Mouse (Mus musculus) kidney, adult 2 months (tissue): ENCODE data around the gene Znrf3. TPM values are rescaled to one million over a fixed set of nuclear protein-coding genes. Genes with fewer than 3 reads are reported as not detected.
A peak's percentile ranks its signal among the peaks of the same experiment; 100 is the strongest.
"Not testable (repeated sequence)": the region's sequence is repeated elsewhere in the genome, so short reads cannot be mapped to it uniquely, and the experiment has no call there.

Experiments
- DNase-seq: peaks from one replicate; pipeline ENCODE4 v3.0.0; 2021
- H3K27ac ChIP-seq: fragments of 200-500 bp; 2 replicates; pipeline ENCODE4 v1.5.1; 2012; ENCODE audit warnings: low read depth, low read length, control low read depth, inconsistent platforms; ENCODE audit not compliant: insufficient read depth
- H3K27me3 ChIP-seq: fragments of 200-500 bp; replicated peaks from 2 replicates; pipeline ENCODE4 v1.6.1; 2012; ENCODE audit warnings: mild to moderate bottlenecking, moderate library complexity, low read length, inconsistent platforms; ENCODE audit not compliant: control insufficient read depth, insufficient read depth
- H3K36me3 ChIP-seq: fragments of 200-500 bp; 2 replicates; pipeline ENCODE4 v1.6.1; 2012; ENCODE audit warnings: mild to moderate bottlenecking, moderate library complexity, low read length, inconsistent platforms; ENCODE audit not compliant: control insufficient read depth, insufficient read depth
- H3K4me1 ChIP-seq: fragments of 200-500 bp; 2 replicates; pipeline ENCODE4 v1.6.1; 2011; ENCODE audit warnings: low read length; ENCODE audit not compliant: control insufficient read depth, insufficient read depth
- H3K4me3 ChIP-seq: fragments of 200-500 bp; 2 replicates; pipeline ENCODE4 v1.5.1; 2011; ENCODE audit warnings: mild to moderate bottlenecking, low read depth, low read length, control low read depth; ENCODE audit not compliant: insufficient read depth
- CTCF ChIP-seq: fragments of 200-500 bp; conservative IDR thresholded peaks from 2 replicates; pipeline ENCODE4 v1.5.1; 2011; ENCODE audit warnings: low read depth, mild to moderate bottlenecking, control low read depth, low read length, moderate library complexity, mixed read lengths; ENCODE audit not compliant: insufficient read depth, insufficient read length
- POLR2A ChIP-seq: fragments of 200-500 bp; IDR thresholded peaks from one replicate; pipeline ENCODE4 v1.6.1; 2011; ENCODE audit warnings: low read depth, low read length, control low read depth
- WGBS: fragments of 180-500 bp; shearing (Covaris S2); methylation state at CpG from one replicate; pipeline ENCODE4 v1.1.7; 2018; 5-methylcytosine and 5-hydroxymethylcytosine counted together
- polyA plus RNA-seq: library from polyadenylated mRNA; depleted of rRNA; stranded (reverse); fragments of >200 nt; gene quantifications from 2 replicates; pipeline ENCODE4 v1.2.3, GENCODE M21; 2012; rRNA removed

Znrf3 gene
- polyA plus RNA-seq: 6.2 and 7.7 TPM in 2 replicates

GRCm38 (mm10) chr11:5444599-5445451 is at the start of gene Znrf3:
Znrf3 (minus strand) TSS chr11:5444847.
- under 1% methylated on average over 97 of the region's 106 CpGs for WGBS
- Histone ChIP-seq H3K27me3 (no peaks in the 10 kb centered on the region), H3K36me3 (no peaks in the 10 kb centered on the region), H3K27ac (peak within 1 kb of the TSS; percentile 49), H3K4me1 (peaks cover 2% of the 10 kb centered on the region; the same call in 1 of the 2 replicates), H3K4me3 (peak within 1 kb of the TSS; percentile 76)
- TF ChIP-seq POLR2A (peak; percentile 61), CTCF (no peak)
- peak; percentile 95 for DNase-seq

DNA sequence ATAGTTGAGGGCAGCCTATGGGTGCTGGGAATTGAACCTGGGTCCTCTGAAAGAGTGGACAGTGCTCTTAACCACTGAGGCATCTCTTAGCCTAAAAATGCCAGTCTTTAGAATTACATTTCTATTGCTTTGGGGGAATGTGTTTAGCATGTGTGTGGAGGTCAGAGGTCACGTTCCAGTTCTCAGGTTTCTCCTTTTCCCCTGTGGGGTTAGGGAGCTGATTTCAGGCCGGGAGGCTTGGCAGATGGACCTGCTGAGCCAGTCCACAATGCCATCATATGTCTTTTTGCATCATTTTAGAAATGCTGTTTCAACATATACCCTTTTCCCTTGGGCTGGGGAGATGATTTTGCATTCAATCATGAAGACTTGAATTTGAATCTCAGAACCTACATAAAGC is 49.2 kb upstream of the Znrf3 start:
- Histone ChIP-seq H3K4me1 (peaks cover 1% of the 10 kb centered on the region; the same call in 1 of the 2 replicates), H3K36me3 (no peaks in the 10 kb centered on the region; the same call in 1 of the 2 replicates), H3K27ac (no peak overlapping the region), H3K4me3 (no peak overlapping the region), H3K27me3 (no peaks in the 10 kb centered on the region)
- TF ChIP-seq POLR2A: no peak
- TF ChIP-seq CTCF: no peak
- DNase-seq: no peak
- 47% methylated on average over 2 of the region's 2 CpGs for WGBS

GRCm38 (mm10) chr11:5491912-5492311 is 47.3 kb upstream of the Znrf3 start:
- Histone ChIP-seq H3K36me3 (no peaks in the 10 kb centered on the region; the same call in 1 of the 2 replicates), H3K4me1 (no peaks in the 10 kb centered on the region), H3K4me3 (no peak overlapping the region), H3K27ac (no peak overlapping the region), H3K27me3 (no peaks in the 10 kb centered on the region)
- TF ChIP-seq CTCF (no peak), POLR2A (no peak)
- 70% methylated on average over 7 of the region's 7 CpGs for WGBS
- DNase-seq: no peak

DNA sequence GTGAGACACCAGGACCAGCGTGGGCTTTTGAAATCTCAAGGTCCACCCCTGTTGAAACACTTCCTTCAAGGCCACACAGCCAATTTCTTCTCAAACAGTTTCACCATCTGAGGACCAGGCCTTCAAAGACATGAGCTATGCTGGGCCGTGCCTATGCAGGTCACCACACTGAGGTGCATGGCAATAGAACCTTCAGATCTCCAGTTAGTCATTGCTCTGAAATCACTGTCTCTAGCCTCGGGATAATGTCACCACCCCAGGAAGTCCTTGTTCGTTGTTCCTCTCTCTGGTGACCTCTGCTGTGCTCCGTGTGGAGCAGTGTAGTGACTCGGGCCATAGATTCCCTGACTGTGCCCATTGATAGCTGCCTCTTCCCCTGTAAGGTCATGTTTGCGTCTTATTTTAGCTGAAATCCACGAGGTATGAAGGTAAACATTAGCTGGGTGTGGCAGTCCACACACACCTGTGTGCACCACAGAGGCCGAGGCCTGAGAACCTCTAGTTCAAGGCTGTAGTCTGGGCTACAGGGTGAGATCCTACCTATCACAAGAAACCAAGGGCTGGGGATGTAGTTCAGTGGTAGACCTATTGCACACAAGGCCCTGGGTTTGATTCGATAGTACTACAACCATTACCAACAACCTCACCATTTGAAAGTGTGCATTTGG is 46.5 kb upstream of the Znrf3 start:
- H3K27ac ChIP-seq: no peak overlapping the region
- no peak overlapping the region for H3K4me3 ChIP-seq
- H3K36me3 ChIP-seq: no peaks in the 10 kb centered on the region; the same call in 1 of the 2 replicates
- TF ChIP-seq POLR2A (no peak), CTCF (no peak)
- no peak for DNase-seq
- no peaks in the 10 kb centered on the region for H3K27me3 ChIP-seq
- 79% methylated on average over 10 of the region's 10 CpGs for WGBS
- no peaks in the 10 kb centered on the region for H3K4me1 ChIP-seq

- H3K4me3 ChIP-seq, H3K4me1 ChIP-seq: not testable (repeated sequence)
- WGBS: 82% methylated on average over 10 of the region's 10 CpGs
Observed at GRCm38 (mm10) chr11:5489433-5489832, 44.8 kb upstream of the Znrf3 start.

GRCm38 (mm10) chr11:5485193-5486011 is 40.8 kb upstream of the Znrf3 start:
- 2% methylated on average over 15 of the region's 15 CpGs for WGBS
- Histone ChIP-seq H3K27ac (peak overlapping the region; percentile 94), H3K27me3 (no peaks in the 10 kb centered on the region), H3K4me1 (no peaks in the 10 kb centered on the region), H3K36me3 (no peaks in the 10 kb centered on the region; the same call in 1 of the 2 replicates), H3K4me3 (peak overlapping the region; percentile 69)
- TF ChIP-seq CTCF (peak; percentile 92), POLR2A (no peak)
- peak; percentile 93 for DNase-seq

More at GRCm38 (mm10) chr11:5489433-5489832, 44.8 kb upstream of the Znrf3 start:
- not testable (repeated sequence) for H3K36me3 ChIP-seq, DNase-seq, H3K27ac ChIP-seq, H3K27me3 ChIP-seq
